Mouse (Mus musculus): ENCODE results near the gene Ctsl. TPM values are rescaled to one million over a fixed set of nuclear protein-coding genes. Genes with fewer than 3 reads are reported as not detected.

The Ctsl gene
- polyA plus RNA-seq, 1 experiment from 2014 or later: 1,130 TPM

DNA sequence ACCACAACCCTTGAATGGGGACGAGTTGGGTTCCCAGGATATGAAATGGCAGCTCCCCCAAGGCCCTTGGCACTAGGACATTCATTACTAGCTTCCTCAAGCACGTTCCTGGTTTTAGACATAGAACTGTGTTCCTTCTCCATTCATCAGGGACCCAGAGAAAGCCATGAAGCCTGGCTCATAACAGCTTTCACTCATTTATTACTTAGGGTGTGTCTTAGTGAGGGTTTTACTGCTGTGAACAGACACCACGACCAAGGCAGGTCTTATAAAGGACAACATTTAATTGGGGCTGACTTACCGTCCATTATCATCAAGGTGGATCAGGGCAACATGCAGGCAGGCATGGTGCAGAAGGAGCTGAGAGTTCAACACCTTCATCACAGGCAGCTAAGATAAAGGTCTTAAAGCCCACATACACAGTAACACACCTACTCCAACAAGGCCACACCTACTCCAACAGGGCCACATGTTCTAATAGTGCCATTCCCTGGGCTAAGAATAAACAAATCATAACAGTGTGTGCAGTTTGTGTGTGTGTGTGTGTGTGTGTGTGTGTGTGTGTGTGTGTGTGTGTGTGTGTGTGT lies 35.1 kb downstream of the Ctsl start:
- Histone ChIP-seq H3K4me1 (ENCODE audit: insufficient read depth) (no peaks in the 10 kb centered on the region; the same call in 1 of the 2 replicates), H3K36me3 (replicated peaks; ENCODE audit: insufficient read depth, low read length) (no peaks in the 10 kb centered on the region), H3K4me2 (ENCODE audit: low read depth, low read length) (no peak overlapping the region), H3K9me3 (ENCODE audit: low read length) (no peaks in the 10 kb centered on the region), H3K27me3 (ENCODE audit: insufficient read depth, low read length) (no peaks in the 10 kb centered on the region), H3K27ac (ENCODE audit: low read depth) (no peak overlapping the region), H3K9ac (replicated peaks) (no peak overlapping the region), H3K4me3 (ENCODE audit: low read depth, low read length) (no peak overlapping the region)
- DNase-seq: no peak
- 55% methylated on average over 4 of the region's 4 CpGs for WGBS (ENCODE audit: insufficient replicate concordance)
- no peak for ATAC-seq
- no peak for TF ChIP-seq CTCF (IDR thresholded peaks at IDR 0.05; ENCODE audit: low read depth)
- no peak for TF ChIP-seq EP300 (IDR thresholded peaks at IDR 0.05; ENCODE audit: low read depth)

DNA sequence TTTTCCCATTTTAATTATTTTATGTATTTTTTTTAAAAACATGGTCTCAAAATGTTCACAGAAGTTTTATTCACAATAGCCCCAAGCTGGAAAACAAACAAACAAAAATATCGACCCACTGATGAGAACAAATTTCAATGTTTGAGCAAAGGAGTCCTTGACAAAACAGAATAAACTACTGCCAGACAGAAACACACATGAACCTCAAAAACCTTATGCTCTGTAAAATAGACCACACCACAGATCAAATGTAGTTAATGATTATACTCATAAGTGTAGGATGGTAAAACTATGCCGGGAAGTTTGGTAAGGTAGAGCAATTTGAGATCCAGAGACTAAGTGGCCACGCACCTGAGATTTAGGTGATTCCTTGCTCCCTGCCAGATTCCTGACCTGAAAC lies 37.6 kb downstream of the Ctsl start:
- 59% methylated on average over 3 of the region's 3 CpGs for WGBS (ENCODE audit: insufficient replicate concordance)
- Histone ChIP-seq H3K36me3 (replicated peaks; ENCODE audit: insufficient read depth, low read length) (no peaks in the 10 kb centered on the region), H3K9ac (replicated peaks) (no peak overlapping the region), H3K4me1 (ENCODE audit: insufficient read depth) (no peaks in the 10 kb centered on the region; the same call in 1 of the 2 replicates), H3K27ac (ENCODE audit: low read depth) (peak overlapping the region; percentile 66), H3K9me3 (ENCODE audit: low read length) (no peaks in the 10 kb centered on the region), H3K4me3 (ENCODE audit: low read depth, low read length) (no peak overlapping the region), H3K4me2 (ENCODE audit: low read depth, low read length) (no peak overlapping the region), H3K27me3 (ENCODE audit: insufficient read depth, low read length) (no peaks in the 10 kb centered on the region)
- no peak for TF ChIP-seq EP300 (IDR thresholded peaks at IDR 0.05; ENCODE audit: low read depth)
- no peak for TF ChIP-seq CTCF (IDR thresholded peaks at IDR 0.05; ENCODE audit: low read depth)
- no peak for DNase-seq
- peak; percentile 89 for ATAC-seq

DNA sequence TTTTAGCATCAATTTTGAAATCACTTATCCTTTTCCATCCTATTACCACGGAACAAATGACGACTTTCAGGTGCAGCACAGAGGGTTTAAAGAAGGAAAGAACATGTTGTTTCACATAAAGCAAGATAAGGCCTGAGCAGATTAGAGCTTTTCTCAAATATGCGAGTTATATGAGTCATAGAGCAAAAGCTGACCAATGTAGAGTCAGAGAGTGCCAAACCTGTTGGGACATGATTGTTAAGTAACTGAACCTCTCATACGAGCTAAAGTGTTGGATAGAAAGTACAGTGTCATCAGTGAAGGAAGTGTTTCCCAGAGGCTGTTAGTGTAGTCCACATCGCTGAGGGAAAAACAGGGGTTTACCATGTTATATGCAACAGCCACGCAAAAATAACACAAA lies 38.4 kb downstream of the Ctsl start:
- H3K4me2 ChIP-seq (ENCODE audit: low read depth, low read length): no peak overlapping the region
- TF ChIP-seq EP300 (IDR thresholded peaks at IDR 0.05; ENCODE audit: low read depth) (no peak), CTCF (IDR thresholded peaks at IDR 0.05; ENCODE audit: low read depth) (no peak)
- H3K9ac ChIP-seq (replicated peaks): no peak overlapping the region
- H3K36me3 ChIP-seq (replicated peaks; ENCODE audit: insufficient read depth, low read length): no peaks in the 10 kb centered on the region
- no peaks in the 10 kb centered on the region; the same call in 1 of the 2 replicates for H3K4me1 ChIP-seq (ENCODE audit: insufficient read depth)
- DNase-seq: no peak
- H3K27ac ChIP-seq (ENCODE audit: low read depth): no peak overlapping the region
- 69% methylated on average over 6 of the region's 6 CpGs for WGBS (ENCODE audit: insufficient replicate concordance)
- no peak for ATAC-seq
- H3K27me3 ChIP-seq (ENCODE audit: insufficient read depth, low read length): no peaks in the 10 kb centered on the region
- no peaks in the 10 kb centered on the region for H3K9me3 ChIP-seq (ENCODE audit: low read length)
- no peak overlapping the region for H3K4me3 ChIP-seq (ENCODE audit: low read depth, low read length)

- TF ChIP-seq EP300 (IDR thresholded peaks at IDR 0.05; ENCODE audit: low read depth): no peak
- no peak for TF ChIP-seq CTCF (IDR thresholded peaks at IDR 0.05; ENCODE audit: low read depth)
- 72% methylated on average over 8 of the region's 8 CpGs for whole genome bisulfite sequencing (ENCODE audit: insufficient replicate concordance)
- no peak overlapping the region for H3K9ac ChIP-seq (replicated peaks)
- no peak overlapping the region for H3K4me3 ChIP-seq (ENCODE audit: low read depth, low read length)
- no peak overlapping the region for H3K4me2 ChIP-seq (ENCODE audit: low read depth, low read length)
- DNase-seq: no peak
- H3K4me1 ChIP-seq (ENCODE audit: insufficient read depth): no peaks in the 10 kb centered on the region
- no peaks in the 10 kb centered on the region for H3K36me3 ChIP-seq (replicated peaks; ENCODE audit: insufficient read depth, low read length)
- H3K9me3 ChIP-seq (ENCODE audit: low read length): no peaks in the 10 kb centered on the region
- no peak overlapping the region for H3K27ac ChIP-seq (ENCODE audit: low read depth)
- ATAC-seq: no peak
- H3K27me3 ChIP-seq (ENCODE audit: insufficient read depth, low read length): no peaks in the 10 kb centered on the region
Observed at GRCm38 (mm10) chr13:64322561-64323281, 48.0 kb downstream of the Ctsl start.

DNA sequence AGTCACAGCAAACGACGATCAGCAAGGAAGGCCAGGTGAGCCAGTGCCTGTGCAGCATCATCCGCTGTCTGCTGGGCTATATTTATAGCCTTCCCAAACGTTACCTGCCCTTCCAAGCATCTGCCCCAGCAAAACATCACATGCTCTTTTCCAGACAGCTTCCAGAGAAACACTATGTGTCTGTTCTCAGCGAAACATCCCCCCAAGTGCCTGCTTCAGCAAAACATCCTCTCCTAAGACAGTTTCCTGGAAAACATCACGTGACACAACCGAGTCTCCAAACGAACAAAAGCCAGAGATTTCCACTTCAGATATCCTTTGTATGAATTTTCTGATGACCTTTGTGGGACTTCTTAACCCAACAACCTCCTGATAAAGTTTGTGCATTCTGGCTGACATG lies 50.4 kb downstream of the Ctsl start:
- Histone ChIP-seq H3K9me3 (ENCODE audit: low read length) (no peaks in the 10 kb centered on the region), H3K27me3 (ENCODE audit: insufficient read depth, low read length) (no peaks in the 10 kb centered on the region), H3K36me3 (replicated peaks; ENCODE audit: insufficient read depth, low read length) (no peaks in the 10 kb centered on the region), H3K9ac (replicated peaks) (no peak overlapping the region), H3K4me3 (ENCODE audit: low read depth, low read length) (no peak overlapping the region), H3K4me2 (ENCODE audit: low read depth, low read length) (no peak overlapping the region), H3K4me1 (ENCODE audit: insufficient read depth) (no peaks in the 10 kb centered on the region), H3K27ac (ENCODE audit: low read depth) (no peak overlapping the region)
- no peak for TF ChIP-seq CTCF (IDR thresholded peaks at IDR 0.05; ENCODE audit: low read depth)
- 0 out of 2 replicates have a peak, but pooled peaks have one; percentile 10 for TF ChIP-seq EP300 (IDR thresholded peaks at IDR 0.05; ENCODE audit: low read depth)
- ATAC-seq (no peak), DNase-seq (no peak)
- WGBS (ENCODE audit: insufficient replicate concordance): 52% methylated on average over 8 of the region's 8 CpGs

DNA sequence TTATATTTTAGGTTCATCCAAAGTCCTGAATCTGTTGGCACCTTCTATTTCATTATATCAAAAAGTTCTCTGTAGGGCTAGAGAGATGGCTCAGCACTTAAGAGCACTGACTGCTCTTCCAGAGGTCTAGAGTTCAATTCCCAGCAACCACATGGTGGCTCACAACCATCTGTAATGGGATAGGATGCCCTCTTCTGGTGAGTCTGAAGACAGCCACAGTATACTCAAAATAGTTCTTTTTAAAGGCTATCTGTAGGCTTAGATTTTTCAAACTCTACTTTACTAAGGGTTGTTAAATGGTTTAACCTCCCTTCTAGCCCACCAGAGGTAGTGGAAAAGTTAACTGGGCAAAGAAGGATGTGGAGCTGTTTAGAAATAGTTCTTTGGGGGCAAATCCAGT lies 50.9 kb downstream of the Ctsl start:
- H3K36me3 ChIP-seq (replicated peaks; ENCODE audit: insufficient read depth, low read length): no peaks in the 10 kb centered on the region
- H3K27ac ChIP-seq (ENCODE audit: low read depth): no peak overlapping the region; the same call in 1 of the 2 replicates
- no peaks in the 10 kb centered on the region for H3K9me3 ChIP-seq (ENCODE audit: low read length)
- H3K4me2 ChIP-seq (ENCODE audit: low read depth, low read length): no peak overlapping the region
- no peak overlapping the region for H3K4me3 ChIP-seq (ENCODE audit: low read depth, low read length)
- TF ChIP-seq CTCF (IDR thresholded peaks at IDR 0.05; ENCODE audit: low read depth) (peak; percentile 17; the same call in 1 of the 2 replicates), EP300 (IDR thresholded peaks at IDR 0.05; ENCODE audit: low read depth) (no peak)
- DNase-seq (no peak), ATAC-seq (no peak)
- no peaks in the 10 kb centered on the region for H3K4me1 ChIP-seq (ENCODE audit: insufficient read depth)
- no peaks in the 10 kb centered on the region for H3K27me3 ChIP-seq (ENCODE audit: insufficient read depth, low read length)
- no peak overlapping the region for H3K9ac ChIP-seq (replicated peaks)

Data from liver, postnatal 0 days (tissue).